Mouse (Mus musculus): ENCODE measurements at regions not wholly inside any gene's neighbourhood (a gene's known extent, or its start where the extent isn't known, plus 50 kb on each side); places are given as distances from the start of the nearest gene placed in this dataset.

DNA sequence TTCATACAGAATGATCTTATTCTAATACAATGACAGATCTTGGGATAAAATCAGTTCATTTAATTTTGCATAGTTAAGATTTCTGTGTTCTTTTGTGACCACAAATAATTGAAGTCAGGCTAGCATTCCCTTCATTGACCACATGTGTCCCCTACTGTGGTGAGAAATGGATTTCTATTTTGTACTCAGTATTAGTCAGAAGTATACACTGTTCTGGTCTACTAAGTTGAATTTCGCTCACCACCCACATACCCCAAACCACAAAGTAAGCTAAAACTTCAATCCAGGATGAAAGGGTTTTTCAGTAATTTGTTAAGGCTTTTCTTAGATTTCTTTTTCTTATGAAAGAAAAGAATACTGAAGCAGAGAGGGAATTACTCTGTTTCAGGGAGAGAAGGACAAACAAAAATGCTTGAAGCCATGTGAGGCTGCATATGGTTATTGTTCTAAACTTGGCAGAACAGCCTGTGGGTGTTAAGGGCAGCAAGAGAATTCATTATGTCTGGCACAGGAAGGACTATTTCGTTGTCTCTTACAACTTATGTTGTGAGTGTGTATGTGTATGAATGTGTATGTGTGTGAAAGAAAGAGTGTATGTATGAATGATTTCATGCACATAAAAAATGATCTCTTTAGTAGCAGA, 928.3 kb downstream of the Robo2 start:
- TF ChIP-seq FOSL1 (IDR thresholded peaks at IDR 0.05; ENCODE audit: insufficient read depth, low read length, poor library complexity, severe bottlenecking) (no peak), MAX (IDR thresholded peaks at IDR 0.05) (no peak), CTCF (IDR thresholded peaks at IDR 0.05; ENCODE audit: control insufficient read depth, insufficient read depth, insufficient read length) (no peak), CEBPB (IDR thresholded peaks at IDR 0.05; ENCODE audit: low read depth) (no peak), MYOG (IDR thresholded peaks at IDR 0.05; ENCODE audit: control insufficient read depth, extremely low read depth, insufficient read length) (no peak)
